Mouse (Mus musculus) lung, adult 2 months (tissue): ENCODE measurements at regions not wholly inside any gene's neighbourhood (a gene's known extent, or its start where the extent isn't known, plus 50 kb on each side); places are given as distances from the start of the nearest gene placed in this dataset.

Source experiments
- DNase-seq: peaks from one replicate; pipeline ENCODE4 v3.0.0; 2022
- H3K4me1 ChIP-seq: fragments of 200-500 bp; 2 replicates; pipeline ENCODE4 v1.6.1; 2011; ENCODE audit warnings: low read length; ENCODE audit not compliant: control insufficient read depth, insufficient read depth
- H3K4me3 ChIP-seq: fragments of 200-500 bp; replicated peaks from 2 replicates; pipeline ENCODE3; 2011; ENCODE audit warnings: low read depth, mild to moderate bottlenecking, control low read depth, low read length; ENCODE audit errors: extremely low read depth
- CTCF ChIP-seq: fragments of 200-500 bp; IDR thresholded peaks from 2 replicates; pipeline ENCODE4 v1.5.1; 2011; ENCODE audit warnings: mild to moderate bottlenecking, low read length, control low read depth; ENCODE audit not compliant: insufficient read depth
- POLR2A ChIP-seq: fragments of 200-500 bp; IDR thresholded peaks from 2 replicates; pipeline ENCODE4 v1.6.1; 2011; ENCODE audit warnings: low read depth, mild to moderate bottlenecking, control low read depth, low read length, borderline replicate concordance; ENCODE audit errors: extremely low read depth
- WGBS: fragments of 180-500 bp; shearing (Covaris S2); methylation state at CpG from one replicate; pipeline ENCODE4 v1.1.7; 2018; 5-methylcytosine and 5-hydroxymethylcytosine counted together

DNA sequence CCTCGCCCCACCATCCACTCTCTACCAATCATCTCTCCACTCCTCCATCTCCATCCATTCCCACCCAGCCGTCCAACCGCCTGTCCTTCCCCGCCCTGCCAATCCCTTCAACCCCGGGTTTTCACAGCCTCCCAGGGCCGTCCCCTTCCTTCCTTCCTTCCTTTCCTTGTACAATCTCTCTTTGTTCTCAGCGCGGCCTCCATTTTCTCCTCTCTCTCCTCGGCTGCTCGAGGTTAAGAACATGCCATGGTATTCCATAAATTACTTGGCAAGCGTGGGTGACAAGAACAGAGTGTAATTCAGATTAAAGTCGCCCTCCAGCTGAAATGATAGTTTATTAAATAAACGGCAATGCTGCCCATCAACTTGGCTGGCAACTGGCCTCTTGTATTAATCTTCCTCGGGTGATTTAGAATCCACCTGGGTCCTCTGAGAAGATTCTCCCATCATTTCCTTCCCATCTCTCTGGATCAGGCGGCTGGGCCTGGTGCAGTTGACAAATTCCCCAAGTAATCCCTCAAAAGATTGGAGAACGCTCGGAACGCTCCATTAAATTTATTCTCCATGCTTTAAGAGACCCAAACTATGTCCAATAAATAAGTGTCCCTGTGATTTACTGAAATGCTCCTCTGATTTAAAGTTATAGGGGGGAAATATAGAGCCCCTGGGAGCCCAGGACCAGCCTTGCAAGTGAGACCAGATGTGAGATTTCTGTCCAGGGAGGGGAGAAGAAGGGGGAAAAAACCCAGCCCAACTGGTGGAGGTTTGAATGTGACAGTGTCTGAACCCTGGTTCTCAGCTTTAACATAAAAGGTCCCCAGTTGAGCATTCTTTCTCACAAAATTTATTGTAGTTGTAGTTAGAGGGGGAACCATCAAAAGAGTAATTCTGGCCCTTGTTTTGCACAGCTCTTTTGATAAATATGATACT, 125.0 kb upstream of the Zfp703 start:
- DNase-seq, result no peak
- 66% methylated on average over 18 of the region's 18 CpGs for WGBS
- TF ChIP-seq CTCF (no peak), POLR2A (no peak)
- H3K4me3 ChIP-seq, result no peak overlapping the region
- no peaks in the 10 kb centered on the region; the same call in 1 of the 2 replicates for H3K4me1 ChIP-seq

DNA sequence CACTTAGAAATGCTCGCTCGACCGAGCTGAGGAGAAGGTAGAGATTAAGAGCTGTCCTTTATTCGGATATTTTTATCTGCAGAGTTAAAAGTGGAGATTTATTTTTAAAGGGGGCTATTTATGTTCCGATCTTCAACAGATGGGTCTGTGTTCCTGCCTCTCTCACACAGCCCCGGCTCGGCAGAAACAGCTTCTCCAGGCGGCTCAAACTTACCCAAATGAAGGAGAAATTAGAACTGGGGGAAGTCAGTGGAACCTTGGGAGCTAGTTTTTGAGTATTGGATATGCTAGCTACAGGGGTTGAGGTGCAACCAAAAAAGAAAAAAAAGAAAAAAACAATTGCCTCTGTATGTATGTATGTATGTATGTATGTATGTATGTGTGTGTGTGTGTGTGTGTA, 124.2 kb upstream of the Zfp703 start:
- DNase-seq, result no peak
- TF ChIP-seq POLR2A (no peak), CTCF (no peak)
- no peak overlapping the region for H3K4me3 ChIP-seq
- no peaks in the 10 kb centered on the region; the same call in 1 of the 2 replicates for H3K4me1 ChIP-seq
- WGBS, result 88% methylated on average over 8 of the region's 8 CpGs

DNA sequence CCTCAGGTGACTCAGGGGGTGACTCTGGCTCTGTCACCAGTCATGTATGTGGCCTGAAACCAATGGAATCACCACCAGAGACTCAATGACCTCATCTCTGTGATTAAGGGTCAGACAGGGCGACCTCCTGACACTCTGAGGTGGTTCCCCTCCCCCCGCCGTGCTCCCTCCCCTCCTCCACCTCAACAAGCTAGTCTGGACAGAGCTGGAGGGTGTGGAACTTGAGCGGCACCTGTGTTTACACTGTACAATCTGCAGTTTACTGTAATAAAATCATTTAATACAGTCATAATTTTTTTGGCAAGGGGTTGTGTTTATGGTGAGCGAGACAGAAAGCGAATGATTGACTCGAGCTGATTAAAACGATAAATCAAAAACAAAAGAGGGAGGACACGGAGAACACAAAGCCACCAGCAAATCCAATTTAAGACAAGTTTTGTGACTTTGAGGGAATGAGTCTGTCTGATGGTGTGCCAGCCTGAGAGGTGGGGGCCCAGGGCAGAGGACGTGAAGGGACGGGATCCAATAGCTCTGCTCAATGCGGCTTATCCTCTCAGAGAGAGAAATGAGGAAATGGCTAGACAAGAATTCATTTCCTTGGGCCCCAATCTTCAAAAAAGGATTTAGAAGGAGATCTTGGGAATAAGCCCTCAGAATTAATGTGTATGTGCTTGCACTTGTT, 122.4 kb upstream of the Zfp703 start:
- Histone ChIP-seq H3K4me3 (no peak overlapping the region), H3K4me1 (no peaks in the 10 kb centered on the region)
- no peak for TF ChIP-seq CTCF
- no peak for TF ChIP-seq POLR2A
- WGBS, result 39% methylated on average over 12 of the region's 12 CpGs
- DNase-seq, result no peak

DNA sequence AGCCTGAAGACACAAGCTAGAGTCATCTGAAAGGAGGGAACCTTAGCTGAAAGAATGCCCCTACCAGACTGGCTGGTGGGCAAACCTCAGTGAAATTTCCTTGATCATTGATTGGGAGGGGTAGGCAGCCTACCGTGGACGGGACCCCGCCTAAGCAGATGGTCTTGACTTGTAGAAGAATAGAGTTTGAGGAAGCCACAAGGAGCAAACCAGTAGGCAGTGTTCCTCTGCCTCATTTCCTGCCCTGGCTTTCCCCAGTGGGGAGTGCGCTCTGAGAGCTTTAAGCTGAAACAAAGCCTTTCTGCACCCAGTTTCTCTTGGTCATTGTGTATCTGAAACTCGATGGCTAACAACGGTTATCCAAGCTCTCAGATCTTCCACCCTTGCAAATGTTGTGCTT, 121.9 kb upstream of the Zfp703 start:
- H3K4me1 ChIP-seq, result no peaks in the 10 kb centered on the region
- TF ChIP-seq CTCF (no peak), POLR2A (no peak)
- WGBS, result 53% methylated on average over 6 of the region's 6 CpGs
- no peak overlapping the region for H3K4me3 ChIP-seq
- DNase-seq, result no peak

DNA sequence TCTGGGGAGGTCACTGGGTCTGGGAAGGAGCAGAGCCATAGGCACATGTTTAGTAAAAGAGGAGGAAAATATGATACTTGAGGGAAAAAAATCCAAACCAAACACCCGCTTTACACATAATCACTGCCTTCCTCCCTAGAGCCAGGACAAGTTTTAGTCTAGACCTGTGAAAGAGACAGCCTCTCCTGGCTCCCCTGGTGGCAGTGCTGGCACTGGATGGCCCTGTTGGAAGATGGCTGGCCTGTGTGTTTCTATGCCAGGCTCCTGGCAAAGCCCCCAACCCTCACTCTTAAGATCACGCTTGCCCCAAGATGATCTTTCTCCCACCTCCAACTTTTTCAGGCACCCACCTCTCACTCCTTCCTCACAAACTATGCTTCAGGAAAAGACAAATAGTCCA, 112.6 kb upstream of the Zfp703 start:
- DNase-seq, result no peak
- no peak for TF ChIP-seq POLR2A
- TF ChIP-seq CTCF, result no peak
- 82% methylated on average over 2 of the region's 2 CpGs for WGBS
- Histone ChIP-seq H3K4me3 (no peak overlapping the region), H3K4me1 (no peaks in the 10 kb centered on the region)

DNA sequence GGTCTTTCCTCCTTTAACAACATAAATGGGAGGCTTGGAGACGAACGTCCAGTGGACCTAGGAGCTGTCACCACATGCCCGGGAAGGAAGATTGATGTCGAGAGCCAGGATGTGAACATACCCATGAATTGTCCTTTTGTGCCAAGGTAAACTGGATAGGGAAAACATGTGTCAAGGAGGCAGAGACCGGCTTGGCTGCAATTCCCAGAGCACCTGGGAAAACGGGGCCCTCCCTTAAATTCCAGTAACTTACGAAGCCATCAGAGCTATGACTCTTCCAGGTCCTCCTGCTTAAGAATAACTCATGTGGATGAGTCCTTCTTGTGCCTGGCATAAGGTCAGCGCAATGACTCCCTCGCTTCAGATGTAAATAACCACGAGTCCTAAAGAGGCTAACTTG, 112.2 kb upstream of the Zfp703 start:
- no peak overlapping the region for H3K4me3 ChIP-seq
- 50% methylated on average over 10 of the region's 10 CpGs for WGBS
- no peak for DNase-seq
- no peaks in the 10 kb centered on the region for H3K4me1 ChIP-seq
- TF ChIP-seq CTCF, result no peak
- no peak for TF ChIP-seq POLR2A

DNA sequence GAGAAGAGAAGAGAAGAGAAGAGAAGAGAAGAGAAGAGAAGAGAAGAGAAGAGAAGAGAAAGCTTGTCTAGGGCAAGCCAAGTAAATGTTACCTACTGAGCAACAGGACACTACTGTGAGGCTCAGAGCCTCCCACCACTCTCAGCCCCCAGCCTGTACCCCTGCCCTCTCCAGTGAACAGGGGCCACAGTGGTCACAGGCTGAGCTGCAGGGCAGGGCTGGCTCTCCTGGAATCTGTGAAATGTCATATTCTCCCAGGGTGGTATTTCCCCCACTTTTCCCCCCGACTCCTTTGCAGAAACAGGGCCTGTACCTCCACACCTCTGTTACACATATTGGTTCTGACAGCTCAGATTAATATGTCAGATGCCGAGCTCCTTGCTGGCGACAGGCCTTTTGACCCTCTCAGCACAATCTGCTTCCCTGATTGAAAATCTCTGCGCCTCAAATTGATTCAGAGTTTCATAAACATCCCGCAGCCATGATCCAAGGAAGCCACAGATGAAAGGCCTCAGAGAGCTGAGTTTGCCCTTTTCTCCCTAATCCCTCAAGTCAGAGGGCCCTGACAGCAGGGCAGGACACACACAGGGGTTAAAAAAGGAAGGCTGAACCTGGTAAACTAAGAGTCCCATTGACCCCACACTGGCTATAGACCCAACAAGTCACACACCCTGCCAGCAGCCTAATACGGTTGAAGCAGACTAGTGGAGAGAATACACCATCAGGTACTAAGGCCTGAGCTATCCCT, 108.8 kb upstream of the Zfp703 start:
- no peak for DNase-seq
- Histone ChIP-seq H3K4me3 (no peak overlapping the region), H3K4me1 (no peaks in the 10 kb centered on the region)
- TF ChIP-seq POLR2A (no peak), CTCF (no peak)
- 78% methylated on average over 6 of the region's 6 CpGs for WGBS

DNA sequence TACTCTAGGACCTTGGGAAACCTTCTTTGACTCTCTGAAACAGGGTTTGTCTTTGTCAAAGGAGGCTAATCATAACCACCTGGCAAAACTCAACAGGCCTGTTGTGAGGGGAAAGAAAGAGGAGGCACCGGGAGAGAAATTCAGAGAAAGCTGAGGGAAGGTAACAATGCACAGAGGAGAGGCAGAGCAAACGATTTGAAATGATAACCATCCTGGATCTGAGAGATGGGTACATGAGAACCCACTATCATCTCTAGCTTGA, 108.3 kb upstream of the Zfp703 start:
- H3K4me1 ChIP-seq, result no peaks in the 10 kb centered on the region
- H3K4me3 ChIP-seq, result no peak overlapping the region
- DNase-seq, result no peak
- WGBS, result 73% methylated on average over 2 of the region's 2 CpGs
- TF ChIP-seq CTCF (no peak), POLR2A (no peak)

DNA sequence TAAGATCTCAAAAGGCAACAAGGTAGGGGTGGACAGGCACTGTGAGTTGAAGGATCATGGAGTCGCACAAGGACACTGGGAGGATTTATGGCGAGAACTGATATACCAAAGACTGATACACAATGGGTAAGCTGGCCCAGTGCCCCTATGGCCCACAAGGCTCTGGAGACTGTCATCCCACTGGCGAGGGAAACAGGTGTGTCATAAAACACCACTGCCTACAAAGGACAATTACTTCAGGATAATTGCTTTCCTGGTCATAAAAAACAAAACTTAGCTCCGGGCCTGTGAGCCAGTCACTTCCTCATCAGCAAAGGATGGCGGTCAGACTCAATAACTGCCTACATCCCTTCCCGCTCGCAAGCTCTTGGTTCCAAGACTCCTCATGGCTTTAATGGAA, 105.3 kb upstream of the Zfp703 start:
- 87% methylated on average over 7 of the region's 7 CpGs for WGBS
- Histone ChIP-seq H3K4me3 (no peak overlapping the region), H3K4me1 (no peaks in the 10 kb centered on the region)
- DNase-seq, result no peak
- TF ChIP-seq CTCF (no peak), POLR2A (no peak)
